In the genomic region with DNA sequence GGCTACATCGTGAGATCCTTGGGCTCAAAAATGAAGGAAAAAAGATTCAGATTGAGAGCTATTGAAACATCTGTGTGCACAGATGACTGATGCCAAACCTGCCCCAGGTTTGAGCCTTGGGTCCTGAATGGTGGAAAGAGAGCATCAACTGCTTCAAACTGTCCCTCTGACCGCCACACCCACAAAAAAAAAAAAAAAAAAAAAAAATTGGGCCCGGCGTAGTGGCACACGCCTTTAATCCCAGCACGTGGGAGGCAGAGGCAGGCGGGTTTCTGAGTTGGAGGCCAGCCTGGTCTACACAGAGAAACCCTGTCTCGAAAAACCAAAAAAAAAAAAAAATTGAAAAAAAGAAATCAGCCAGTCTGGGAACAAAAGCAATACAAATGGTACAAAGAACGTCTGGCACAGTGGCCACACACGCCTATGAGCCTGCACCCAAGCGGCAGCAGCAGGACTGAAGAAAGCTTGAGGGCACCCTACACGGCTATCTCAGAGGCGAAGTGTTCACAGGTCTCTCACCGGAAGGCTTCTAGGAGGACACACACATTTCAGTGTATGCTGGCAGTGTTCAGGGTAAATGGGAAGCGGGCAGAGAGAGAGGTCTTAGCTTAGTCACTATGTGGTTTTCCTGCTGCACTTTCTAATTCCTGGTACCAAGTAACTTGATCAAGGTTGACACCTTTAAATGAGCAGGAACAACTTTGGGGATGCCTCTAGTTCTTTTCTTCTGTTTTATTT, we compare ENCODE assay signal across 18 mouse cellular contexts. TPM values are rescaled to one million over a fixed set of nuclear protein-coding genes. Genes with fewer than 3 reads are reported as not detected.
DNase-seq lines count a peak whose midpoint lies in the region; ATAC-seq and TF ChIP-seq lines count a peak whose summit lies in the region.
"Had no signal": no experiment of that assay in that cellular context is flagged by ENCODE, and none has a peak within 500 bp of the region (broad histone marks: within the 10 kb centered on the region; RNA-seq: fewer than 3 reads in every experiment).

No protein-coding gene starts in this region.

- no peak for ATAC-seq in megakaryocyte, adult 5-6 weeks (ENCODE audit: poor library complexity, severe bottlenecking)
- peak; percentile 41 for ATAC-seq in granulocyte monocyte progenitor cell, adult 5-6 weeks (replicated peaks; ENCODE audit: poor library complexity, severe bottlenecking)
- ATAC-seq in intestine, embryonic 16.5 days, result no peak
- no peak for ATAC-seq in kidney, embryonic 16.5 days (ENCODE audit: low FRiP score, low TSS enrichment)
- ATAC-seq: forebrain, embryonic 15.5 days had no signal

- H3K27ac ChIP-seq in MEL (ENCODE audit: control insufficient read depth, low read depth, low read length), result no peak overlapping the region
- no peak overlapping the region for H3K27ac ChIP-seq in intestine, embryonic 16.5 days (ENCODE audit: low read length)
- H3K27ac ChIP-seq in kidney, embryonic 16.5 days (ENCODE audit: low read length), result no peak overlapping the region
- H3K27ac ChIP-seq: embryonic facial prominence, embryonic 12.5 days; forebrain, embryonic 15.5 days; heart, adult 2 months; hindbrain, embryonic 15.5 days had no signal

- WGBS in intestine, embryonic 16.5 days, result 89% methylated on average over 15 of the region's 15 CpGs
- 93% methylated on average over 13 of the region's 15 CpGs for WGBS in kidney, embryonic 16.5 days

- H3K79me2 ChIP-seq in MEL (ENCODE audit: control insufficient read depth, insufficient read depth, low read length, poor library complexity), result no peaks in the 10 kb centered on the region

- TF ChIP-seq EP300 in MEL (IDR thresholded peaks at IDR 0.05; ENCODE audit: low read depth in 1 of 2, low read length in 2 of 2), result no peak

- peak overlapping the region; percentile 75 for H3K4me3 ChIP-seq in megakaryocyte, embryonic 14.5 days (replicated peaks)
- H3K4me3 ChIP-seq in MEL (ENCODE audit: control insufficient read depth in 1 of 2, insufficient read depth in 1 of 2, low read depth in 2 of 2, low read length in 2 of 2), result no peak overlapping the region
- no peak overlapping the region for H3K4me3 ChIP-seq in intestine, embryonic 16.5 days (ENCODE audit: low read length)
- no peak overlapping the region for H3K4me3 ChIP-seq in kidney, embryonic 16.5 days (ENCODE audit: low read length)
- H3K4me3 ChIP-seq: embryonic facial prominence, embryonic 12.5 days; forebrain, embryonic 15.5 days; heart, adult 2 months; heart, embryonic 12.5 days; hindbrain, embryonic 15.5 days had no signal

- no peak overlapping the region for H3K9ac ChIP-seq in MEL (ENCODE audit: control insufficient read depth, low read depth, low read length, poor library complexity, severe bottlenecking)
- no peak overlapping the region for H3K9ac ChIP-seq in intestine, embryonic 16.5 days (ENCODE audit: low read depth, low read length)
- H3K9ac ChIP-seq in kidney, embryonic 16.5 days (replicated peaks; ENCODE audit: low read length), result no peak overlapping the region
- H3K9ac ChIP-seq: embryonic facial prominence, embryonic 12.5 days; forebrain, embryonic 15.5 days; heart, embryonic 12.5 days; hindbrain, embryonic 15.5 days had no signal

- TF ChIP-seq POLR2A in MEL (IDR thresholded peaks at IDR 0.05; ENCODE audit: control insufficient read depth in 1 of 2, insufficient read depth in 1 of 2, low read depth in 1 of 2, low read length in 2 of 2, poor library complexity in 1 of 2), result no peak

- peaks cover 69% of the 10 kb centered on the region for H3K4me1 ChIP-seq in megakaryocyte, embryonic 14.5 days
- no peaks in the 10 kb centered on the region for H3K4me1 ChIP-seq in MEL (ENCODE audit: control insufficient read depth in 1 of 2, insufficient read depth in 2 of 2, low read length in 2 of 2)
- no peaks in the 10 kb centered on the region for H3K4me1 ChIP-seq in intestine, embryonic 16.5 days (ENCODE audit: control insufficient read depth, insufficient read depth, low read length)
- peaks cover 4% of the 10 kb centered on the region; the same call in 1 of the 2 replicates for H3K4me1 ChIP-seq in kidney, embryonic 16.5 days (ENCODE audit: insufficient read depth, low read length)
- H3K4me1 ChIP-seq: forebrain, embryonic 15.5 days had no signal

- peaks cover 45% of the 10 kb centered on the region for H3K36me3 ChIP-seq in megakaryocyte, embryonic 14.5 days (replicated peaks; ENCODE audit: low read length)
- peaks cover 0 to 6% of the 10 kb centered on the region in 2 experiments; a peak in 2 of 4 replicates for H3K36me3 ChIP-seq in MEL (ENCODE audit: control insufficient read depth in 1 of 2, insufficient read depth in 2 of 2, low read length in 2 of 2)
- peaks cover 2% of the 10 kb centered on the region; the same call in 1 of the 2 replicates for H3K36me3 ChIP-seq in intestine, embryonic 16.5 days (ENCODE audit: control insufficient read depth, insufficient read depth, low read length)
- peaks cover 16% of the 10 kb centered on the region; the same call in 1 of the 2 replicates for H3K36me3 ChIP-seq in kidney, embryonic 16.5 days (ENCODE audit: insufficient read depth, low read length)
- H3K36me3 ChIP-seq: forebrain, embryonic 15.5 days; hindbrain, embryonic 15.5 days had no signal

- no peak for TF ChIP-seq RAD21 in MEL (IDR thresholded peaks at IDR 0.05; ENCODE audit: low read depth, low read length)

- no peaks in the 10 kb centered on the region for H3K27me3 ChIP-seq in megakaryocyte, embryonic 14.5 days (replicated peaks)
- no peaks in the 10 kb centered on the region for H3K27me3 ChIP-seq in MEL (ENCODE audit: control insufficient read depth in 1 of 2, insufficient read depth in 2 of 2, low read length in 2 of 2)
- no peaks in the 10 kb centered on the region for H3K27me3 ChIP-seq in intestine, embryonic 16.5 days (replicated peaks; ENCODE audit: control insufficient read depth, insufficient read depth, low read length)
- H3K27me3 ChIP-seq in kidney, embryonic 16.5 days (ENCODE audit: insufficient read depth, low read length), result no peaks in the 10 kb centered on the region
- H3K27me3 ChIP-seq: embryonic facial prominence, embryonic 12.5 days; forebrain, embryonic 15.5 days; heart, embryonic 12.5 days; hindbrain, embryonic 15.5 days had no signal

- H3K9me3 ChIP-seq in megakaryocyte, embryonic 14.5 days, result no peaks in the 10 kb centered on the region
- no peaks in the 10 kb centered on the region for H3K9me3 ChIP-seq in MEL (replicated peaks; ENCODE audit: insufficient read depth, low read length)
- H3K9me3 ChIP-seq in intestine, embryonic 16.5 days (ENCODE audit: control insufficient read depth, low read length), result no peaks in the 10 kb centered on the region
- no peaks in the 10 kb centered on the region for H3K9me3 ChIP-seq in kidney, embryonic 16.5 days (ENCODE audit: low read length)
- H3K9me3 ChIP-seq: embryonic facial prominence, embryonic 12.5 days; forebrain, embryonic 15.5 days; G1E; heart, embryonic 12.5 days; hindbrain, embryonic 15.5 days had no signal

- no peak for DNase-seq in MEL (ENCODE audit: low read depth, low spot score)
- DNase-seq in frontal cortex, postnatal 14 days (ENCODE audit: low spot score in 2 of 2), result no peak
- DNase-seq: adrenal gland, postnatal 10 days; cerebellum, adult 18-20 months; cerebellum, adult 9-11 months; embryo, embryonic 11 days; gastrocnemius, postnatal 10 days; heart, adult 2 months had no signal

- H3K4me2 ChIP-seq in intestine, embryonic 16.5 days (ENCODE audit: low read depth, low read length), result no peak overlapping the region
- H3K4me2 ChIP-seq in kidney, embryonic 16.5 days (replicated peaks; ENCODE audit: low read depth, low read length), result no peak overlapping the region
- H3K4me2 ChIP-seq: embryonic facial prominence, embryonic 12.5 days; forebrain, embryonic 15.5 days; heart, embryonic 12.5 days; hindbrain, embryonic 15.5 days had no signal

- TF ChIP-seq CTCF in MEL (IDR thresholded peaks at IDR 0.05 in 2 of 3, conservative IDR thresholded peaks at IDR 0.05 in 1 of 3; ENCODE audit: control insufficient read depth in 1 of 3, insufficient read depth in 1 of 3, low read depth in 2 of 3, low read length in 3 of 3, poor library complexity in 1 of 3, severe bottlenecking in 1 of 3), result no peak

RNA-seq across cellular contexts. Expression of gene Sesn2, which starts 19.9 kb away (rescaled TPM):
- 23.7 and 27.2 TPM in 2 replicates for polyA plus RNA-seq in megakaryocyte, embryonic 14.5 days (2012; ENCODE audit: insufficient read depth, low replicate concordance)
- 7.4 TPM in 2 replicates for total RNA-seq in megakaryocyte, adult 5-6 weeks (2015)
- 5.2 and 5.6 TPM in 2 replicates for total RNA-seq in megakaryocyte, adult 5-6 weeks (2017)
- total RNA-seq in MEL (2012; rRNA removed), result 9.6 and 38.3 TPM in 2 replicates
- polyA plus RNA-seq in MEL (2012; ENCODE audit: insufficient read depth in 1 of 2, insufficient read length in 2 of 2, low read depth in 1 of 2, low replicate concordance in 2 of 2, missing spikeins in 1 of 2), result 10 to 100 TPM in 1 of 2 experiments, not detected in 1; 27.5 TPM
- total RNA-seq in granulocyte monocyte progenitor cell, adult 5-6 weeks (2014; fragmentation: Nextera tagmentation), result 3.4 and 3.9 TPM in 2 replicates
- 2.1 and 2.9 TPM in 2 replicates for total RNA-seq in granulocyte monocyte progenitor cell, adult 5-6 weeks (2017)
- 11.6 and 12.4 TPM in 2 replicates for polyA plus RNA-seq in intestine, embryonic 16.5 days (2015; fragmentation: Nextera tagmentation; extraction: Ambion mirVana)
- 20.4 and 21.2 TPM in 2 replicates for polyA plus RNA-seq in kidney, embryonic 16.5 days (2015; fragmentation: Nextera tagmentation; extraction: Ambion mirVana)

RNA-seq across cellular contexts. Expression of gene Med18, which starts 26.7 kb away (rescaled TPM):
- polyA plus RNA-seq in megakaryocyte, embryonic 14.5 days (2012; ENCODE audit: insufficient read depth, low replicate concordance), result 2.3 and 2.7 TPM in 2 replicates
- total RNA-seq in megakaryocyte, adult 5-6 weeks (2015), result 9.0 and 11.4 TPM in 2 replicates
- total RNA-seq in megakaryocyte, adult 5-6 weeks (2017), result 7.7 and 12.5 TPM in 2 replicates
- 26.8 and 32.9 TPM in 2 replicates for total RNA-seq in MEL (2012; rRNA removed)
- polyA plus RNA-seq in MEL (2012; ENCODE audit: insufficient read depth in 1 of 2, insufficient read length in 2 of 2, low read depth in 1 of 2, low replicate concordance in 2 of 2, missing spikeins in 1 of 2), result 10 to 100 TPM in 1 of 2 experiments, not detected in 1; 13.4 TPM
- total RNA-seq in granulocyte monocyte progenitor cell, adult 5-6 weeks (2014; fragmentation: Nextera tagmentation), result 9.2 and 16.1 TPM in 2 replicates
- total RNA-seq in granulocyte monocyte progenitor cell, adult 5-6 weeks (2017), result 9.9 and 16.2 TPM in 2 replicates
- 15.2 and 18.4 TPM in 2 replicates for polyA plus RNA-seq in intestine, embryonic 16.5 days (2015; fragmentation: Nextera tagmentation; extraction: Ambion mirVana)
- 21.0 and 22.2 TPM in 2 replicates for polyA plus RNA-seq in kidney, embryonic 16.5 days (2015; fragmentation: Nextera tagmentation; extraction: Ambion mirVana)

RNA-seq across cellular contexts. Expression of gene Atpif1, which starts 43.0 kb away (rescaled TPM):
- 55.6 and 352 TPM in 2 replicates for polyA plus RNA-seq in megakaryocyte, embryonic 14.5 days (2012; ENCODE audit: insufficient read depth, low replicate concordance)
- 240 and 279 TPM in 2 replicates for total RNA-seq in megakaryocyte, adult 5-6 weeks (2015)
- total RNA-seq in megakaryocyte, adult 5-6 weeks (2017), result 502 and 628 TPM in 2 replicates
- total RNA-seq in MEL (2012; rRNA removed), result 492 and 730 TPM in 2 replicates
- 100 to 1,000 TPM in 1 of 2 experiments, not detected in 1; 566 TPM for polyA plus RNA-seq in MEL (2012; ENCODE audit: insufficient read depth in 1 of 2, insufficient read length in 2 of 2, low read depth in 1 of 2, low replicate concordance in 2 of 2, missing spikeins in 1 of 2)
- 781 and 857 TPM in 2 replicates for total RNA-seq in granulocyte monocyte progenitor cell, adult 5-6 weeks (2014; fragmentation: Nextera tagmentation)
- total RNA-seq in granulocyte monocyte progenitor cell, adult 5-6 weeks (2017), result 1,252 and 1,475 TPM in 2 replicates
- 1,346 and 1,379 TPM in 2 replicates for polyA plus RNA-seq in intestine, embryonic 16.5 days (2015; fragmentation: Nextera tagmentation; extraction: Ambion mirVana)
- 1,057 and 1,144 TPM in 2 replicates for polyA plus RNA-seq in kidney, embryonic 16.5 days (2015; fragmentation: Nextera tagmentation; extraction: Ambion mirVana)

RNA-seq across cellular contexts. Expression of gene Dnajc8, which starts 44.9 kb away (rescaled TPM):
- 96.7 and 198 TPM in 2 replicates for polyA plus RNA-seq in megakaryocyte, embryonic 14.5 days (2012; ENCODE audit: insufficient read depth, low replicate concordance)
- 113 and 122 TPM in 2 replicates for total RNA-seq in megakaryocyte, adult 5-6 weeks (2015)
- total RNA-seq in megakaryocyte, adult 5-6 weeks (2017), result 368 and 380 TPM in 2 replicates
- 110 and 115 TPM in 2 replicates for total RNA-seq in MEL (2012; rRNA removed)
- polyA plus RNA-seq in MEL (2012; ENCODE audit: insufficient read depth in 1 of 2, insufficient read length in 2 of 2, low read depth in 1 of 2, low replicate concordance in 2 of 2, missing spikeins in 1 of 2), result 100 to 1,000 TPM in 1 of 2 experiments, not detected in 1; 246 TPM
- total RNA-seq in granulocyte monocyte progenitor cell, adult 5-6 weeks (2014; fragmentation: Nextera tagmentation), result 136 and 140 TPM in 2 replicates
- 369 and 376 TPM in 2 replicates for total RNA-seq in granulocyte monocyte progenitor cell, adult 5-6 weeks (2017)
- 140 and 150 TPM in 2 replicates for polyA plus RNA-seq in intestine, embryonic 16.5 days (2015; fragmentation: Nextera tagmentation; extraction: Ambion mirVana)
- 159 and 164 TPM in 2 replicates for polyA plus RNA-seq in kidney, embryonic 16.5 days (2015; fragmentation: Nextera tagmentation; extraction: Ambion mirVana)
